Mouse (Mus musculus) C3H10T1/2 (cell line): ENCODE data around the gene Icam5. TPM values are rescaled to one million over a fixed set of nuclear protein-coding genes. Genes with fewer than 3 reads are reported as not detected.

ENCODE experiments used
- polyA plus RNA-seq, 2 experiments: library from polyadenylated mRNA; unstranded; fragments of >200 nt; fragmentation: generic; extraction: Trizol; gene quantifications; one replicate each; pipeline ENCODE4 v1.2.1; 2012; ENCODE audit warnings: missing spikeins in 2 of 2

The Icam5 gene
- 1 to 10 TPM in 1 of 2 experiments, under 1 TPM in 1; 0.25 to 7.9 TPM for polyA plus RNA-seq

GRCm38 (mm10) chr9:21031896-21032351, at the start of gene Icam5:
Gene Icam5 (plus strand): TSS chr9:21032073.

GRCm38 (mm10) chr9:21002627-21003551, 29.0 kb upstream of the Icam5 start, which contains the start of gene Mrpl4:
Gene Mrpl4 (plus strand): TSS chr9:21002738.

GRCm38 (mm10) chr9:21015571-21016130, 16.2 kb upstream of the Icam5 start, which contains the start of gene Icam1:
Gene Icam1 (plus strand): TSS chr9:21015985.

GRCm38 (mm10) chr9:21029291-21030054, 2.4 kb upstream of the Icam5 start, which contains the start of gene Icam4:
Gene Icam4 (plus strand): TSS chr9:21029373.

GRCm38 (mm10) chr9:21067006-21067684, 35.3 kb downstream of the Icam5 start, which contains the start of gene Zglp1:
Gene Zglp1 (minus strand): TSS chr9:21067093.

GRCm38 (mm10) chr9:21073044-21073840, 41.4 kb downstream of the Icam5 start, which contains the start of the genes Gm49373 and Fdx1l:
Gene Gm49373 (minus strand): TSS chr9:21073096.
Gene Fdx1l (minus strand): TSS chr9:21073614.

Other genes with a start within 250 kb of the Icam5 start
- 10 to 100 TPM in 1 of 2 experiments, under 1 TPM in 1; 0.21 to 10.8 TPM for gene Col5a3, start 217.0 kb upstream of the Icam5 start, polyA plus RNA-seq
- not detected for gene Rdh8, start 213.6 kb upstream of the Icam5 start, polyA plus RNA-seq
- under 1 TPM in 1 of 2 experiments, not detected in 1; 0.02 TPM for gene A230050P20Rik, start 163.4 kb upstream of the Icam5 start, polyA plus RNA-seq
- gene Angptl6, start 152.3 kb upstream of the Icam5 start, polyA plus RNA-seq = 1 to 10 TPM in 1 of 2 experiments, under 1 TPM in 1; 0.51 to 1.0 TPM
- 10 to 100 TPM; 26.9 to 45.5 TPM for gene Ppan, start 143.9 kb upstream of the Icam5 start, polyA plus RNA-seq
- 100 to 1,000 TPM; 144 to 260 TPM for gene Eif3g, start 133.4 kb upstream of the Icam5 start, polyA plus RNA-seq
- gene Dnmt1, start 72.2 kb upstream of the Icam5 start, polyA plus RNA-seq = 10 to 100 TPM; 22.4 to 29.1 TPM
- gene S1pr2, start 55.3 kb upstream of the Icam5 start, polyA plus RNA-seq = 10 to 100 TPM; 11.7 to 27.7 TPM
- 100 to 1,000 TPM; 124 to 136 TPM for gene Mrpl4, start 29.3 kb upstream of the Icam5 start, polyA plus RNA-seq
- gene Icam1, start 16.1 kb upstream of the Icam5 start, polyA plus RNA-seq = under 1 TPM; 0.04 to 0.99 TPM
- under 1 TPM; 0.08 to 0.52 TPM for gene Icam4, start 2.7 kb upstream of the Icam5 start, polyA plus RNA-seq
- gene Zglp1, start 35.0 kb downstream of the Icam5 start, polyA plus RNA-seq = under 1 TPM in 1 of 2 experiments, not detected in 1; 0.57 TPM
- gene Gm49373, start 41.0 kb downstream of the Icam5 start, polyA plus RNA-seq = under 1 TPM; 0.52 to 0.88 TPM
- 10 to 100 TPM; 58.9 to 94.5 TPM for gene Fdx1l, start 41.5 kb downstream of the Icam5 start, polyA plus RNA-seq
- 1 to 10 TPM in 1 of 2 experiments, under 1 TPM in 1; 0.99 to 1.5 TPM for gene Gm38431, start 59.9 kb downstream of the Icam5 start, polyA plus RNA-seq
- gene Raver1, start 59.9 kb downstream of the Icam5 start, polyA plus RNA-seq = 10 to 100 TPM; 46.3 to 49.8 TPM
- 10 to 100 TPM in 1 of 2 experiments, 1 to 10 TPM in 1; 5.3 to 10.9 TPM for gene Tyk2, start 99.2 kb downstream of the Icam5 start, polyA plus RNA-seq
- 100 to 1,000 TPM; 230 to 298 TPM for gene Cdc37, start 117.9 kb downstream of the Icam5 start, polyA plus RNA-seq
- 10 to 100 TPM in 1 of 2 experiments, 1 to 10 TPM in 1; 4.1 to 10.6 TPM for gene Pde4a, start 133.6 kb downstream of the Icam5 start, polyA plus RNA-seq
- gene Keap1, start 207.3 kb downstream of the Icam5 start, polyA plus RNA-seq = 10 to 100 TPM; 29.4 to 56.7 TPM
- gene S1pr5, start 216.4 kb downstream of the Icam5 start, polyA plus RNA-seq = under 1 TPM in 1 of 2 experiments, not detected in 1; 0.07 TPM
- 10 to 100 TPM; 18.7 to 19.6 TPM for gene Atg4d, start 233.2 kb downstream of the Icam5 start, polyA plus RNA-seq